Mouse (Mus musculus): ENCODE measurements at regions not wholly inside any gene's neighbourhood (a gene's known extent, or its start where the extent isn't known, plus 50 kb on each side); places are given as distances from the start of the nearest gene placed in this dataset.
A peak's percentile ranks its signal among the peaks of the same experiment; 100 is the strongest.
"Not testable (repeated sequence)": the region's sequence is repeated elsewhere in the genome, so short reads cannot be mapped to it uniquely, and the experiment has no call there.

DNA sequence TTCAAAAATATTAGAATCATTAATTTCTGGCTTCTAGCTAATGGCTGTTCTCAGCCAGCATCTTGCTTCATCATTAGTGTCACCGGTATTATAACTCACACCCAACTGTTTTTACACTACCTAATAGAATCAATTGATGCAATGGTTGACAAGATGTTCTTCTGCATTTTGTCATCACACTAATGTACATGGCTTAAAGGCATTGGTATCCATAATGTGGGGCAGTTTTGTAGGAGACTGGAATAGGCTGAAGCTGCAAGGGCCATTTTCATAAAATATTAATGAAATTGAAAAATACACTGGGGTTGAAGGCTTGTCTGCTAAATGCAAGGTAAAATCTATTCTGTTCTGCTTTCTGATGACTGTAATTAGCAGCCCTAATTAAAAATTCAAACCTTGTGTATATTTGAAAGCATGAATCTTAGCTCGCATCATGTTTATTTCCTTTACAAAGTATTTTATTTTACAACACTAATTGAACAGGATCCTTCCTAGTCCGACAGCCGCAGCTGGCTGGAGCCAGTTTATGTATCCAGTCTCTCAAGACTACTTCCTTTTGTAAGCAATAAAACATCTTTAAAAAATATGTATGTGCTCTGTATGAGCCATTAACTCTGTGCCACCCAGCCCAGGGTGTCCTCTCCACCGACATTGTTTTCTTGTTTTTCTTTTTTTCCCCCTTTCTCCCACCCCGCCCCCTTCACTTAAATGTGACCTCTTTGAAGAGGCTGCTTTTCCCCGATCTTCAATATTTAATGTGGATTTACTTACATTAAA, 259.6 kb downstream of the Pou4f1 start:
- no peak for DNase-seq (ENCODE audit: low read depth, low spot score)

GRCm38 (mm10) chr14:104206602-104207001, 261.2 kb downstream of the Pou4f1 start:
- no peak for DNase-seq (ENCODE audit: low read depth, low spot score)

GRCm38 (mm10) chr14:104203239-104203986, 264.4 kb downstream of the Pou4f1 start:
- peak; percentile 3 for DNase-seq (ENCODE audit: low read depth, low spot score)

DNA sequence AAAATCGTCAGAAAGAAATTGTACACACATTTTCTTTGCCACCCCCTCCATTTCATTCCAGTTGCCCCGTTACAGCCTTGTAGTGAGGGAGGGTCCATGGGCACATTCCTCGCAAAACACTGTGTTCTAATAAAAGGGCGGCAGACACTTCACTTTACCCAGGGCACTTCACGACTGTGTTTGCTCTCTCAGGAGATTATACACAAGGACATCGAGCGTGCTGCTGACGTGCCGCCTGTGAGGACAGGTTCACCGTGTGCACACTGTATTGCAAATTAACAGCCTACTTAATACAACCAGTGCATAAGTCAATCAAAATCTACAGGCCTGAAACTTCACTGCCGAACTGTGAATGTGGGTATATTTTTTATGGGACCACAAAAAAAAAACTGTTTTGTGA, 274.6 kb downstream of the Pou4f1 start:
- no peak for DNase-seq (ENCODE audit: low read depth, low spot score)

DNA sequence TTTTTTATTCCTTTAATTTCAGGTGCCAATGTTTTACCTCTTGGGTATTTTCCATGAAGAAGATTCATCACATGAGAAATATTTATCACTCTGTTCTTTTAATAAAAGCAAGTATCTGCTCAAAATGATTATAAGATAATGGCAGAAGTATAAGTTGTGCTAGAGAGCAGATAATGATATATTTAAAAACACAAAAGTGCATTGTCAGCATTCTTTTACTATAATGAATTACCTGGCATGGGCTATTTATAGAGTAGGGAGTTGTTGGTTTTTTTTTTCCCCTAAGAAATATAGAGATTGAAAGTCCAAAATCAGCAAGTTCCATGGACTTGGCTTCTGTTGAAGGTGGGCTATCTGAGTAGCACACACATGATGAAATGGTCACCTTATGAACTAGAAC, 292.7 kb downstream of the Pou4f1 start:
- DNase-seq (ENCODE audit: low read depth, low spot score), result no peak

DNA sequence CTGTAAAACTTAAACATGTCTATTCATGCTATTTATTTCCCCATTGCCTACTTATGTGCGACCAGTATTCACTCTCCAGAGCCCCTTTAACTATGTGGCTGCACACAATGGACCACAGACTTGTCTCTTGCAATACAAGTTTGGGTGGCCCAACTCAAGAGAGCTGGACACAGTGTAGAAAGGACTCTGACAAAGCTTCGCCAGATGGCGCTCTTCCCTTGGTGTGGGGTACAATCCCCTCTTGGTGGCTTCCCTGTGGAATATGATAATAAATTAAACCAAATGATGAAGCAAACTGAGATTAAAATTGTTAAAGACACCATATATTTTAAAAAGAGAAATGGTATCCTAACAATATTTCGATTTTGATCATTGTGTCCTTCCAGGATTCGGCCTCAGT, 302.6 kb upstream of the Ednrb start:
- DNase-seq (ENCODE audit: low read depth, low spot score), result no peak

DNA sequence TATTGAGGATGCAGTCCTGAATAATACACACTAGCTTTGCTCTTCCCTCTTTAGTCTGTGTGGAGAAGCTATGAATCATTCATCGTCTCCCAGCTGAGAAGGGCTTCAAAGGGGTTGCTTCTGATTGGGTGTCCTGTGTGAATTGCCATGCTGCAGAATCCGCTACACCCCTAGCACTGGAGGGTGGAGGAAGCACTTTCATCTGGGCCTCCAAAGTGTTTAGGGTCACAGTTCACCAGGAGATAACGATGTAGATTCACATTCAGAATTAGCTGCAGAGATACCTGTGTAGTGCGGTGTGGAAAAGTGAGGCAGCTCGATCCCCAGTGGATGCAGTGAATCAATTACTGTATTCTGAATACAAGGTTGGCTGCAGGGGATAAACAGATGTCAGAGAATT, 301.2 kb upstream of the Ednrb start:
- no peak for DNase-seq (ENCODE audit: low read depth, low spot score)

DNA sequence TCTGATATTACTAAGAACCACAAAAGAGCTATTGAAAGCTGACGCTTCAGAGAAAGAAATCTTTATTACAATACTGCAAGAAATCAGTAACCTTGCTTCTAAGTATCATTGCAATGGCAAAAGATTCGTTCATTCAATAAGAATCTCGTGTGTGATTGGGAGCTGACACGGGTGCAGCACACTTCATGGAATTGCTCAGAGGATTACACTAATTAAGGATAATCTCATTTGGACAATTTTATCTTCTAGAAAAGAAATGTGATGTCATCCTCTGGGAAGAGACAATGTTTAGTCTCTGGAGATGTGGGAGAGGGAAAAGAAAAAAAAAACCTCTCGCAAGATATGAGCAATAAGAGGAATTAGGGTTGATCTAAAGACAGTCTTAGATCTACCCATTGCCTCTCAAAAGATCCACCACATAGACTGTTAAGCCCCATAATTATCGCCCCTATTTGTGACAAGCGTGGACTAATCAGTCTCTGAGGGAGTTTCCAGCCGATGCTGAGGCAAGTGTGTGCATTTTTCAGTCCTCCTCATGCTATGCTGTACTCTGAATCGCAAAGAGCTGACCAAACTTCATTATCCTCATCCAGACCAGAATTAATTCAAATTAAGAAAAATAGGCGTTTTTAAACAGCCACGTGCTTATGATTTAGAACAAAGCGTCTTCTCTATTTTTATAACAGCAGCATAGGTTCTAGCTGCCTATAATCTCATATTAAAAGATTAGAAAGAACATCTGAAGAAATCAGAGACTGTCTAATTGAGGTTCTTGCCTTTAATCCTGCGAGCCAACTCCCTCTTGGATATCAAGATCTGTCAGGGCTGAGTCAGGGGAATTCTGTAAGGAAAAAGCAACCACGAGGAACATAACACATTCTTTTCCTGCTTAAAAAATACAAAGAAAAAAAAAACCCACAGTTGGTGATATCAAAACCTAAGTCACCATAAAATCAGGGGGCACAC, 271.1 kb upstream of the Ednrb start:
- DNase-seq (ENCODE audit: low read depth, low spot score), result no peak

DNA sequence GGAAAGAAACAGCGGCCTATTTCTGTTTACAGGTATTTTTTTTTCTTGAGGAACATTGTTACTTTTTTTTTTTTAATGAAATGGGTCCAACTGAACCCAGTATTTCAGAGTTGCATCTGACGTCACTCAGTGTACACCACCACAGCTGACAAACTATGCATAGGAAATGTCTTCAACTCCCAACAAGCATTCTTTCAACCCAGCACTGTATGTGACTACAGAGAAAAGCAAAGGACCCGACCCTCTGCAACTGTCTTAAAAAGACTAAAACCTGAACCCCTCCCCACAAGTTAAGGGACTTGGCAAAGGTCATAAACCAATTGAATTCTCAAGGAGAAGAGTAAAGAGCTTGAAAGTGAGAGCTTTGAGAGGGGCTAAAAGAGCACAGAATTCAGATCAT, 270.0 kb upstream of the Ednrb start:
- no peak for DNase-seq (ENCODE audit: low read depth, low spot score)

DNA sequence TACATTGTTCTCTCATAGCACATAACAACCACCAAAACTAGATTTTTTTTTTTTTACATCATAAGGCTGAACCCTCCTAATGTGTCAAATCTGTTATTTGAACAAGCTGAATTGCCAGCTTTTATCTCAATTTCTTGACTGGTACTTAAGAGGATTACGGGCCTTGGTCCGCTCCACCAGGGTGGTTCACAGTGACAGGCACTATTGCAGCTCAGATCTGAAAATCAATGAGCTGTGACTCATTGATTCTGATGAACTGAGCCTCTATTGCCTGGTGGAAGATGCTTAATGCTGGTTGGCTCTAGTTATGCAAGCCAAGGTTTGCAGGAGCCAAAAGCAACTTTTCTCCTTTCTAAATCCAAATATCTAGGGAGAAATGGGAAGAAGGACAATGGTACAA, 269.2 kb upstream of the Ednrb start:
- no peak for DNase-seq (ENCODE audit: low read depth, low spot score)

DNA sequence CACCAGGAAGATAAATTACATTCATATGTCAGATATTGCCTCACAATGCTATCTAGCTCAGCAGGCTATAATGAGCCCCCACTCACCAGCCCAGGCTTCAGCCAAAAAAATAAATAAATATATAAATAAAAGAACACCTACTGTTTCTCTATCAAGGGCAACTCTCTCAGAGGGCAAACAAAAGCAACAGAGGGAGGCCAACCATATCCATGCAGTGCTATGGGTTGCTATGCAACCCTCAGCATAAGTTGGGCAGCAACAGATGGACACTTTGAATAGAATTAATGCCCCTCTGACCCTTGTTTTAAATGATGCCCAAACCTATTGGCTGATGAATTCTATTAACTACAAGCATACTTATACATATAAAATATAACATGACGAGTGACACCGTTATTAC, 242.2 kb upstream of the Ednrb start:
- DNase-seq (ENCODE audit: low read depth, low spot score), result no peak

DNA sequence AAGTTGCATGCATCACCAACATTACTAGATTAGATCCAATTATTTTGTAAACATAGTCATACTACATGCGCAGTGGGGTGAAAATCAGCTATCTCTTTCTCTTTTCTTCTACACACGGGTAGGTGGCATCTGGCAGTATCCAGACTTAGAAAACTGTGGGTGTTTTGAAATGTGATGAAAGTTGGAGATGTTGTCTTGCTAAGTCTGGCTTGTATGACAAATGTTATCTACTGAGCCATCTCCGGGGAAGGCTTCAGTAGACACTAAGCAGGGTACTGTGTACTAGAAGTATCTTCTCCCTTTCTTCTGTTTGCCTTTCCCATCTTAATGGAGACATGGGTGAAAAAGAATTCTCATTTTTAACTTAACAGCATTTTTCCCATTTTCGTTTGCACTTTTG, 220.0 kb upstream of the Ednrb start:
- not testable (repeated sequence) for DNase-seq (ENCODE audit: low read depth, low spot score)

DNA sequence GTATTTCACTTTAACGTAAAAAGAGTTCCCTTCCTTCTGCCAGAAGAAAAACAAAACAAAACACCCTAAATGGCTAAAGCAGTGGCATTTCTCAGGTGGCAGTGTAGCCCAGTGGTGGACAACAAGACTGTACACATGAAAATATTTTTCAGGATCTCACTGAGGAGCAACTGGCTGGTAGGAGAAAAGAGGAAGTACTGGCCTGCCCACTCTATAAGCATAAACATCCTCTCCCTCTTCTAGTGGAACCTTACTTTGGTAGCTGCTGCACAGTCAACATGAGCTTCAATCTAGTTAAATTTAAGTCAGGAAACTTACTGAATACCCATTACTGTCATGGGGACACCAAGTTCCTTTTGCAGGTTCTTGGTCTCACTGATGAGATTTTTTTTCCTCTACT, 209.5 kb upstream of the Ednrb start:
- DNase-seq (ENCODE audit: low read depth, low spot score), result no peak

GRCm38 (mm10) chr14:104038628-104039325, 194.6 kb upstream of the Ednrb start:
- peak; percentile 24 for DNase-seq (ENCODE audit: low read depth, low spot score)

- DNase-seq (ENCODE audit: low read depth, low spot score), result no peak
Measured at GRCm38 (mm10) chr14:104033606-104034005, 189.4 kb upstream of the Ednrb start.

- no peak for DNase-seq (ENCODE audit: low read depth, low spot score)
Measured at GRCm38 (mm10) chr14:104030784-104031470, 186.7 kb upstream of the Ednrb start.

GRCm38 (mm10) chr14:104029668-104030530, 185.7 kb upstream of the Ednrb start:
- no peak for DNase-seq (ENCODE audit: low read depth, low spot score)

GRCm38 (mm10) chr14:104027900-104028285, 183.7 kb upstream of the Ednrb start:
- no peak for DNase-seq (ENCODE audit: low read depth, low spot score)

DNA sequence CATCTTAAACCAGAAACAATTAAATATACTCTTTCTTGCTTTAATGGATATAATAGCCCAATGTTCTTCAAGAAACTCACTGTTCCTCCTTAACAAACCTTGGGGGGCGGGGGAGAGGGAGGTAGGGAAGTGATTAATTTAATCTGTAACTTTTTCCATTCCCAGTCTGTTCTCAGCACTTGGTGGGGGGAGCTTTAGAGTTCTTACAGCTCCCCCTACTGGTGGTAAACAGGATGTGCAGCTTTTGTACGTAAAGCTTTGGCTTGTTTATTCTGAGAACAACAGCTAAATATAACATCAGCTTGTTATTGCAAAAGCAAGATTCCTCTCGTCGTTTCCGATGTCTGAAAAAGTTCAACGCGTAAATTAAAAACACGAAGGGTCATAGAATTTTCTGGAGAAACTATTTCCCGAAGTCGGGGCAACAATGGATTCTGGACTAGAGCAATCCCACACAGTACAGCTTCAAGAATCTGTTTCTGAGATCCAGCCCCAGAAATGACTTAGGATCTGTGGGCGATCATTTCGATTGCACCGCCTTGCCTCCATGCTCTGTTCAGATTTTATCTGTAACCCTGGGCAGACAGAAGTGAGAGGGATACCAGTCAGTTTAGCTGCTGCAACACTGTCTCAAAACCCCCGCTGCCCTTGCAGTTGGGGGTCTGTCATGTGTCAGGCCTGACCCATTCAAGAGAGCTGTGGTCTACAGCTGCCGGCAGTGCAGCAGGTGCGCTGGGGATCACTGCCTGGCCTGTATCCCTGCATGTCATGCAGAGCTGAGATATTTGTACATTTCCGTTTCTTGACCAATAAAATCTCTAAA, 183.1 kb upstream of the Ednrb start:
- peak; percentile 14 for DNase-seq (ENCODE audit: low read depth, low spot score)

All from WW6 (cell line).